Mouse (Mus musculus): Measurements from ENCODE around the gene Gm45785. TPM values are rescaled to one million over a fixed set of nuclear protein-coding genes. Genes with fewer than 3 reads are reported as not detected.
A peak's percentile ranks its signal among the peaks of the same experiment; 100 is the strongest.

Gm45785 gene
- polyA plus RNA-seq, 1 experiment from 2014 or later, result not detected

- H3K4me3 ChIP-seq (ENCODE audit: low read length), result peak overlapping the region; percentile 45
- H3K9me3 ChIP-seq (ENCODE audit: control insufficient read depth, low read length), result no peaks in the 10 kb centered on the region
- no peak for ATAC-seq (ENCODE audit: low read depth)
- H3K4me2 ChIP-seq (ENCODE audit: low read depth, low read length), result peak overlapping the region; percentile 67
- no peak overlapping the region for H3K9ac ChIP-seq (ENCODE audit: low read length)
- H3K4me1 ChIP-seq (replicated peaks; ENCODE audit: control insufficient read depth, insufficient read depth, low read length), result no peaks in the 10 kb centered on the region; the same call in 1 of the 2 replicates
- no peaks in the 10 kb centered on the region for H3K27me3 ChIP-seq (ENCODE audit: control insufficient read depth, insufficient read depth, low read depth, low read length)
- H3K27ac ChIP-seq (ENCODE audit: low read length), result no peak overlapping the region
- 44% methylated on average over 5 of the region's 5 CpGs for WGBS
- no peaks in the 10 kb centered on the region for H3K36me3 ChIP-seq (ENCODE audit: control insufficient read depth, insufficient read depth, low read length)
Measured at GRCm38 (mm10) chr7:140821305-140821652, 34.9 kb downstream of the Gm45785 start.

DNA sequence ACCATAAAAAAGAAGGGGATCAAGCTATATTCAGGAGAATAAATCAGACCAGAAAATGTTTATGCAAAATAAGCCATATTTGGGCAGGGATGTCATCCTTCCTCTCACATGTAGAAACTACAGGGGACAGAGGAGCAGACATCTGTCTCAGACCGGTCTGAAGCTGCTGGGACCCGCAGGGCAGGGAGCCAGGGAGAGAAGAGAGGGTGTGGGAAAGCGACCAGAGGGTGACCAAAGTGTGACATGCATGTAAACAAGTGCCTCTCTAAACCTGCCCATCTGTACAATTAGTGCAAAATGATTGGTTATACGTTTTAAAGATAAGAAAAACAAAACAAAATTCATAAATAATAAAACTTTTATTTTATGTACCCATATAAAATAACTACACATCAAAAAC is 36.0 kb downstream of the Gm45785 start:
- H3K27ac ChIP-seq (ENCODE audit: low read length), result no peak overlapping the region
- H3K4me1 ChIP-seq (replicated peaks; ENCODE audit: control insufficient read depth, insufficient read depth, low read length), result no peaks in the 10 kb centered on the region; the same call in 1 of the 2 replicates
- ATAC-seq (ENCODE audit: low read depth), result no peak
- H3K4me3 ChIP-seq (ENCODE audit: low read length), result no peak overlapping the region
- H3K36me3 ChIP-seq (ENCODE audit: control insufficient read depth, insufficient read depth, low read length), result no peaks in the 10 kb centered on the region
- no peaks in the 10 kb centered on the region for H3K27me3 ChIP-seq (ENCODE audit: control insufficient read depth, insufficient read depth, low read depth, low read length)
- H3K9me3 ChIP-seq (ENCODE audit: control insufficient read depth, low read length), result no peaks in the 10 kb centered on the region
- H3K4me2 ChIP-seq (ENCODE audit: low read depth, low read length), result no peak overlapping the region
- no peak overlapping the region for H3K9ac ChIP-seq (ENCODE audit: low read length)
- 34% methylated on average over 4 of the region's 4 CpGs for WGBS

DNA sequence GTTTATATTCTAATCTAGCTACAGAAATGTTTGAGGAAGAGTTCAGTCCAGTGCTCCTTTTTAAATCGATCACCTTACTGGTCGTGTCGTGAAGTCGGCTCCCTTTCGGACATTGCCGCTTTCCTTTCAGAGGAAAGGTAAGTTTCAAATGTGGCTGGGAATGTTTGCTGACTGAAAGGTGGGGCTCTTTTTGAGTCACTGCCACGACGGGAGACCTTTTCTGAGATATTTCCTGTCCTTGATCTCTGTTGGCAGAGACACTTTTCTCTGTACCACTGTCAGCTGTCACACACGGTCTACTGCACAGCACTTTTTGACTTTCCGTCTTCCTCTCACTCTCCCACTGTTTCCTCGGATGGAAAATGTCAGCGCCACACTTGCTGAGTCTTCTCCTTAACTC is 43.3 kb downstream of the Gm45785 start:
- no peak for ATAC-seq (ENCODE audit: low read depth)
- Histone ChIP-seq H3K27me3 (ENCODE audit: control insufficient read depth, insufficient read depth, low read depth, low read length) (no peaks in the 10 kb centered on the region), H3K4me2 (ENCODE audit: low read depth, low read length) (no peak overlapping the region), H3K9me3 (ENCODE audit: control insufficient read depth, low read length) (no peaks in the 10 kb centered on the region), H3K27ac (ENCODE audit: low read length) (no peak overlapping the region), H3K9ac (ENCODE audit: low read length) (no peak overlapping the region), H3K4me3 (ENCODE audit: low read length) (no peak overlapping the region), H3K36me3 (ENCODE audit: control insufficient read depth, insufficient read depth, low read length) (no peaks in the 10 kb centered on the region), H3K4me1 (replicated peaks; ENCODE audit: control insufficient read depth, insufficient read depth, low read length) (no peaks in the 10 kb centered on the region)
- WGBS, result 80% methylated on average over 12 of the region's 12 CpGs

- H3K4me2 ChIP-seq (ENCODE audit: low read depth, low read length), result no peak overlapping the region
- H3K9me3 ChIP-seq (ENCODE audit: control insufficient read depth, low read length), result no peaks in the 10 kb centered on the region
- H3K4me1 ChIP-seq (replicated peaks; ENCODE audit: control insufficient read depth, insufficient read depth, low read length), result no peaks in the 10 kb centered on the region
- H3K36me3 ChIP-seq (ENCODE audit: control insufficient read depth, insufficient read depth, low read length), result no peaks in the 10 kb centered on the region
- H3K27me3 ChIP-seq (ENCODE audit: control insufficient read depth, insufficient read depth, low read depth, low read length), result no peaks in the 10 kb centered on the region
- no peak for ATAC-seq (ENCODE audit: low read depth)
- 73% methylated on average over 13 of the region's 13 CpGs for WGBS
- no peak overlapping the region for H3K9ac ChIP-seq (ENCODE audit: low read length)
- no peak overlapping the region for H3K4me3 ChIP-seq (ENCODE audit: low read length)
- H3K27ac ChIP-seq (ENCODE audit: low read length), result no peak overlapping the region
Measured at GRCm38 (mm10) chr7:140811714-140812113, 44.4 kb downstream of the Gm45785 start.

- Histone ChIP-seq H3K4me2 (ENCODE audit: low read depth, low read length) (no peak overlapping the region), H3K27ac (ENCODE audit: low read length) (no peak overlapping the region), H3K27me3 (ENCODE audit: control insufficient read depth, insufficient read depth, low read depth, low read length) (no peaks in the 10 kb centered on the region), H3K9me3 (ENCODE audit: control insufficient read depth, low read length) (no peaks in the 10 kb centered on the region), H3K9ac (ENCODE audit: low read length) (no peak overlapping the region), H3K4me1 (replicated peaks; ENCODE audit: control insufficient read depth, insufficient read depth, low read length) (no peaks in the 10 kb centered on the region), H3K36me3 (ENCODE audit: control insufficient read depth, insufficient read depth, low read length) (no peaks in the 10 kb centered on the region), H3K4me3 (ENCODE audit: low read length) (no peak overlapping the region)
- 82% methylated on average over 6 of the region's 6 CpGs for whole genome bisulfite sequencing
- ATAC-seq (ENCODE audit: low read depth), result no peak
Measured at GRCm38 (mm10) chr7:140810496-140810895, 45.6 kb downstream of the Gm45785 start.

DNA sequence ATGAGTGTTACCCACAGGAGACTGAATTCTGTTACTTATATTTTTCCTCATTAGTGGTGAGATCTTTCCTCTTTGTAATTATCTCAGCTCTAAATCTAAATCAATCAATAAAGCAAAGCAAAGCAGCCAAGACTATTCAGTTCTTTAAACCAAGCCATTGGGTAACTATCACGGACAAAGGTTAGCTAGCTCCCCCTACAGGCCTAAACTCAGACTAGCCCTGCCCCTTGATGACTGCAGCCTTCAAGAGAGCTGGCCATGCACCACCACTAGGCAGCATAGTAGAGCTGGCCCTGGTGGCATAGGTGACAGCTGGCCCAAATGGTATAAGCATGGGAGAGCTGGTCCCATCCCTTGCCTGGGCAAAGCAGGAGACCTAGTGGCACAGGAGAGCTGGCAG is 50.4 kb downstream of the Gm45785 start:
- Histone ChIP-seq H3K27ac (ENCODE audit: low read length) (no peak overlapping the region), H3K9ac (ENCODE audit: low read length) (no peak overlapping the region), H3K4me2 (ENCODE audit: low read depth, low read length) (no peak overlapping the region), H3K4me3 (ENCODE audit: low read length) (no peak overlapping the region), H3K9me3 (ENCODE audit: control insufficient read depth, low read length) (no peaks in the 10 kb centered on the region), H3K27me3 (ENCODE audit: control insufficient read depth, insufficient read depth, low read depth, low read length) (no peaks in the 10 kb centered on the region), H3K4me1 (replicated peaks; ENCODE audit: control insufficient read depth, insufficient read depth, low read length) (no peaks in the 10 kb centered on the region), H3K36me3 (ENCODE audit: control insufficient read depth, insufficient read depth, low read length) (no peaks in the 10 kb centered on the region)
- 15% methylated on average over 1 of the region's 1 CpGs for WGBS
- no peak for ATAC-seq (ENCODE audit: low read depth)

DNA sequence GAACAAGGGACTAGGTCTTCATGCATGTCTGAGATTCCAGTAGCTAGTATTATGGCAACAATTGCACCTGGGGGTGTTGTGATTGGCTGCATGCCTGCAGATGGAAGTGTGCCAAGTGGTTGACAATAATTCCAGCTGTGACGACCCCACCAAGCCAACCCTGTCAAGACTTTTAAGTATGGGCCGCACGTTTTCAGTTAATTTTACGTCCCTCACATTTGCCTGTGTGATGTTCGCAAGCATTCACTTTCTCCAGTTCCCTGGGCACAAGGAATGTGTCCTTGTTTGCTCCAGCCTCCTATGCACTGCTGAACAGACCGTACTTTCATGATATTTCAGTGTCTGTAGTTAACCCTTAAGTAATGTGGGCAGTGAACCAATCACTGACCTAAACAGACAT is 53.5 kb downstream of the Gm45785 start:
- no peaks in the 10 kb centered on the region for H3K27me3 ChIP-seq (ENCODE audit: control insufficient read depth, insufficient read depth, low read depth, low read length)
- ATAC-seq (ENCODE audit: low read depth), result no peak
- WGBS, result 53% methylated on average over 6 of the region's 6 CpGs
- H3K27ac ChIP-seq (ENCODE audit: low read length), result no peak overlapping the region
- H3K4me2 ChIP-seq (ENCODE audit: low read depth, low read length), result no peak overlapping the region
- no peaks in the 10 kb centered on the region for H3K9me3 ChIP-seq (ENCODE audit: control insufficient read depth, low read length)
- H3K4me3 ChIP-seq (ENCODE audit: low read length), result no peak overlapping the region
- no peaks in the 10 kb centered on the region for H3K4me1 ChIP-seq (replicated peaks; ENCODE audit: control insufficient read depth, insufficient read depth, low read length)
- no peaks in the 10 kb centered on the region for H3K36me3 ChIP-seq (ENCODE audit: control insufficient read depth, insufficient read depth, low read length)
- no peak overlapping the region for H3K9ac ChIP-seq (ENCODE audit: low read length)

DNA sequence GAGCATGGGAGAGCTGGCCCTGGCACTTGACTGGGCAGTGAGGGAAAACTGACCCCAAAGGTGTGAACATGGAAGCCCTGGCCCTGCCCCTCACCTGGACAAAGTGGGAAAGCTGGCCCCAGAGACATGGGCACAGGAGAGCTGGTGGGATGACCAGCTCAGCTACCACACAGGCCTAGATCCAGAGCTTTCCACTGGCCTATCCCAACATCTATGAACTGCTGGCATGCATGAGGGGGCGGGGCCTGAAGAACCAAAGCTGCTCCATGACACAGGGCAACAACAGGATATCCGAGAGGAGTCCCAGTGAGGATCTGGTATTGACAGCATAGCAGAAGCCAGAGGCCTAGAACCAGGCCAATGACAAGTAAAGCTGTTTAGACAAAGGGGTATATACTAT is 57.9 kb downstream of the Gm45785 start:
- Histone ChIP-seq H3K27ac (ENCODE audit: low read length) (no peak overlapping the region), H3K36me3 (ENCODE audit: control insufficient read depth, insufficient read depth, low read length) (no peaks in the 10 kb centered on the region), H3K27me3 (ENCODE audit: control insufficient read depth, insufficient read depth, low read depth, low read length) (no peaks in the 10 kb centered on the region), H3K4me2 (ENCODE audit: low read depth, low read length) (no peak overlapping the region), H3K4me1 (replicated peaks; ENCODE audit: control insufficient read depth, insufficient read depth, low read length) (no peaks in the 10 kb centered on the region), H3K9me3 (ENCODE audit: control insufficient read depth, low read length) (no peaks in the 10 kb centered on the region), H3K4me3 (ENCODE audit: low read length) (no peak overlapping the region), H3K9ac (ENCODE audit: low read length) (no peak overlapping the region)
- 56% methylated on average over 2 of the region's 2 CpGs for WGBS
- ATAC-seq (ENCODE audit: low read depth), result no peak

GRCm38 (mm10) chr7:140797619-140798018 is 58.5 kb downstream of the Gm45785 start:
- no peak for ATAC-seq (ENCODE audit: low read depth)
- WGBS, result 87% methylated on average over 3 of the region's 3 CpGs
- H3K4me3 ChIP-seq (ENCODE audit: low read length), result no peak overlapping the region
- H3K4me2 ChIP-seq (ENCODE audit: low read depth, low read length), result no peak overlapping the region
- no peaks in the 10 kb centered on the region for H3K9me3 ChIP-seq (ENCODE audit: control insufficient read depth, low read length)
- no peak overlapping the region for H3K27ac ChIP-seq (ENCODE audit: low read length)
- H3K27me3 ChIP-seq (ENCODE audit: control insufficient read depth, insufficient read depth, low read depth, low read length), result no peaks in the 10 kb centered on the region
- H3K4me1 ChIP-seq (replicated peaks; ENCODE audit: control insufficient read depth, insufficient read depth, low read length), result no peaks in the 10 kb centered on the region
- H3K36me3 ChIP-seq (ENCODE audit: control insufficient read depth, insufficient read depth, low read length), result no peaks in the 10 kb centered on the region
- H3K9ac ChIP-seq (ENCODE audit: low read length), result no peak overlapping the region

DNA sequence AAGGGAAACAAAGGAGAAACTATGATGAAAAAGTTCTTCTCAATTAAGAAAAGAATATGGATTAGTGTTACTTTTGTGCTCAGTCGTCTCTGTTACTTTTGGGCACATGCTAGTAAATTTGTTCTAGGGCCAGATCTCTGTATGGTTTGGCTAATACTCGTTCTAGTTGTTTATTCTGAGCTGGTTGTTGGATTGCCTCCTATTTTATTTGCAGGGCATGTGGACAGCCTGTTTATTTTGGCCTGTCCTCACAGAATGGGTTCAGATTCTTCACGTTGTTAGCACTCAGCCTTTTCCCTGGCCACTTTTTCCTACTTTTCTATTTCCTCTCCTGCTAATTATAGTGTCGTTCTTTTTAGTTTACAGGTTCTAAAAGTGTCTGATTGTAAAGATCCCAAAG is 62.6 kb downstream of the Gm45785 start:
- 38% methylated on average over 4 of the region's 4 CpGs for WGBS
- no peak for ATAC-seq (ENCODE audit: low read depth)
- Histone ChIP-seq H3K27ac (ENCODE audit: low read length) (no peak overlapping the region), H3K9me3 (ENCODE audit: control insufficient read depth, low read length) (no peaks in the 10 kb centered on the region), H3K4me2 (ENCODE audit: low read depth, low read length) (no peak overlapping the region), H3K27me3 (ENCODE audit: control insufficient read depth, insufficient read depth, low read depth, low read length) (no peaks in the 10 kb centered on the region), H3K36me3 (ENCODE audit: control insufficient read depth, insufficient read depth, low read length) (no peaks in the 10 kb centered on the region), H3K4me1 (replicated peaks; ENCODE audit: control insufficient read depth, insufficient read depth, low read length) (no peaks in the 10 kb centered on the region), H3K9ac (ENCODE audit: low read length) (no peak overlapping the region), H3K4me3 (ENCODE audit: low read length) (no peak overlapping the region)

Data from lung, embryonic 16.5 days (tissue).